Mouse (Mus musculus): ENCODE data around the gene Akap2. TPM values are rescaled to one million over a fixed set of nuclear protein-coding genes. Genes with fewer than 3 reads are reported as not detected.

Gene Akap2
- polyA plus RNA-seq, 1 experiment from 2014 or later: 33.3 TPM

DNA sequence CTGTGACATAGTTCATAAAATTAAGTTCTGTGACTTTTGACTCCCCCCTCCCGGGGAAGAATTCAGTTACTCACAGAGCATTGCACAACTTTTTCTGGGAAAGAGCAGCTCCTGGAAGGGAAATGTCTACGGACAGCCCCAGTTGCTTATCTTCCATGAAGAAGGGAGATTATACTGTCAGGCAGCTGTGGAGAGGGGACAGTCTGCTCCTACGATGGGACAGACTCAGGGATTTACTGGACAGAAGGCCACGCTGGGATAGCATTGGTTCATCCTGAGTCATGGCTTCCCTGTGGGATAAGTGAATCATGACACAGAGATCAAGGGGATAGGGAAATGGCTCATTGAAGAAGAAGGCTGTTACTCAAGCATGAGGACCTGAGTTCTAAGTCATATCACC is 121.9 kb downstream of the Akap2 start:
- no peaks in the 10 kb centered on the region for H3K9me3 ChIP-seq (replicated peaks)
- 87% methylated on average over 4 of the region's 4 CpGs for WGBS
- H3K27me3 ChIP-seq (ENCODE audit: low read depth, poor library complexity, severe bottlenecking): no peaks in the 10 kb centered on the region
- no peak overlapping the region for H3K27ac ChIP-seq
- H3K4me3 ChIP-seq: no peak overlapping the region
- no peaks in the 10 kb centered on the region for H3K36me3 ChIP-seq
- H3K4me1 ChIP-seq: peaks cover 29% of the 10 kb centered on the region
- DNase-seq (ENCODE audit: low spot score): no peak

DNA sequence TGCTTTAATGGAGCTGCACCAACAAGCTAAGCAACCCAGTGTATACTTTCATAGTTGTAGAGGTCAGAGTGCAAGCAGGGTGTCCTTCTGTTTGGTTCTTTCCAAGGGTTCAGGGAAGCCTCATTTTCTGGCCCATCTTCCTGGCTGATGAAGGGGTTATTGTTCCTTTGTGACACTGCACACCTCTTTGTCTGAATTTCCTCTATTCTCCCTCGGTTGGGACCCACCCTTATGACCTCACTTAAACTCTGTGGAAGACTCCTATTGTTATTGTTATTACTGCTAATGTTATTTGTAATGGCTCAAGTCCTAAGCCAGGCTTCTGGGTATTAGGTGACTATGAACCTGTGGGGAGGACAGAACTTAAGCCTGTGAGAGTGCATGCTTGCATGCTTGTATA is 124.5 kb downstream of the Akap2 start:
- no peaks in the 10 kb centered on the region for H3K36me3 ChIP-seq
- no peak overlapping the region for H3K27ac ChIP-seq
- no peaks in the 10 kb centered on the region for H3K27me3 ChIP-seq (ENCODE audit: low read depth, poor library complexity, severe bottlenecking)
- DNase-seq (ENCODE audit: low spot score): no peak
- peaks cover 50% of the 10 kb centered on the region for H3K4me1 ChIP-seq
- no peak overlapping the region for H3K4me3 ChIP-seq
- WGBS: 59% methylated on average over 1 of the region's 1 CpGs
- no peaks in the 10 kb centered on the region for H3K9me3 ChIP-seq (replicated peaks)

DNA sequence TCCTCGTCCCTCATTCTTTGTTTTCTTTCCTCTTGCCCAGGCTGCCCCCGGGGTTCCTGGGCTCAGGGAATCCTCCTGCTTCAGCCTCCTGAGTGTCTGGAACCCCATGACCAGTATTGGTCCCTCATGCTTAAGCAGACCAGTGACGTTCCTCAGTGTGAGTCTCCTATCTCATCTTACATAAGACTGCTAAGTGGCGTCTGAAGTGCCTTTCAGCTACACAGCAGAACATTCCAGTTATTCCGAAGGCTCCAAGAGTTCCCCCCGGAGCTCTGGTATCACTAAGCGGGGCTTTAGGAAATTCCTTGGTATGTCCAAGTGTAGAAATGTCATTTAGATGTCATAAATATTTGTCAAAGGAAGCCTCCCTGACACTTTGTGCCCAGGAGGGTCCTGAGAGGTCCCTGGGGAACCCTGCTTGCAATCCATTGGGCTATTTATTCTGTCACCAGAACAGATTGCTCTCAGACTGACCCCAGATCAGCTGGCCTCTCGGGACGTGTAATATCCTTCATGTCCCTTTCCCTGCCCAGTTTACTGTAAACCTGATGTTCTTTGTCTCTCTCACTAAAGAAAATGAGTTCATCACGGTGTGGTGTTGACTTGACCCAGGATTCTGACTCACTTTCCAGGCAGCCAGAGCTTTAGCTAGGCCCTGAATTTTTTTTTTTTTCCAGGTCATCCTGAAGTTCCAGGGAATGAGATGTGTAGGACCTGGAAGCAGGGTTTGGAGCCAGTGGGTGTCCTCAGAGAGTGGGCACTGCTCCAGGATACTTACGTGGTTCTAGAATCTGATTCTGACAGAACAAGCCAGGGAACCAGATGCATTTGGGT is 125.2 kb downstream of the Akap2 start:
- Histone ChIP-seq H3K36me3 (no peaks in the 10 kb centered on the region), H3K27me3 (ENCODE audit: low read depth, poor library complexity, severe bottlenecking) (no peaks in the 10 kb centered on the region), H3K4me1 (peaks cover 51% of the 10 kb centered on the region), H3K27ac (peak overlapping the region; percentile 15; the same call in 1 of the 2 replicates), H3K4me3 (no peak overlapping the region), H3K9me3 (replicated peaks) (no peaks in the 10 kb centered on the region)
- no peak for DNase-seq (ENCODE audit: low spot score)
- 77% methylated on average over 11 of the region's 11 CpGs for WGBS

DNA sequence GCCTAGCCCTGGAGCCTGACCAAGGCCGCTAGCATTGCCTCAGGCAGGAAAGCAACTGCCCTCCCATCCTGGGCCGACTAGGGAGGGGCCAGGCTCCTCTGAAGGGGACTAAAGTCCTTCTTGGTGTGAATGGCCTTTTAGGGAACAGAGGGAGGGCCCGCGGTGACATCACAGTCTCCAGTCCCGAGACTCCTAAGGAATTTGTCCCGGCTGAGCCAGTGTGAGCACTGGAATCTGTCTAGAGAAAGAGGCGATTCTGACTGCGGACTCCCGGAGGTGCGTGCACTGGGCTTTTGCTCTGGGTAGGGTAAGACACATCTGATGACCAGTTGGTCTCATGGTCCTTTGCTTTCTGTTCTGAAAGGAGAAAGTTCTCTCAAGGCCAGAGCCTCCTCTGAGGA is 127.6 kb downstream of the Akap2 start:
- WGBS: 0% methylated on average over 10 of the region's 10 CpGs
- DNase-seq (ENCODE audit: low spot score): peak; percentile 81
- Histone ChIP-seq H3K4me3 (peak overlapping the region; percentile 58), H3K9me3 (replicated peaks) (no peaks in the 10 kb centered on the region), H3K27ac (peak overlapping the region; percentile 94), H3K36me3 (peaks cover 12% of the 10 kb centered on the region), H3K27me3 (ENCODE audit: low read depth, poor library complexity, severe bottlenecking) (no peaks in the 10 kb centered on the region), H3K4me1 (peaks cover 69% of the 10 kb centered on the region)

DNA sequence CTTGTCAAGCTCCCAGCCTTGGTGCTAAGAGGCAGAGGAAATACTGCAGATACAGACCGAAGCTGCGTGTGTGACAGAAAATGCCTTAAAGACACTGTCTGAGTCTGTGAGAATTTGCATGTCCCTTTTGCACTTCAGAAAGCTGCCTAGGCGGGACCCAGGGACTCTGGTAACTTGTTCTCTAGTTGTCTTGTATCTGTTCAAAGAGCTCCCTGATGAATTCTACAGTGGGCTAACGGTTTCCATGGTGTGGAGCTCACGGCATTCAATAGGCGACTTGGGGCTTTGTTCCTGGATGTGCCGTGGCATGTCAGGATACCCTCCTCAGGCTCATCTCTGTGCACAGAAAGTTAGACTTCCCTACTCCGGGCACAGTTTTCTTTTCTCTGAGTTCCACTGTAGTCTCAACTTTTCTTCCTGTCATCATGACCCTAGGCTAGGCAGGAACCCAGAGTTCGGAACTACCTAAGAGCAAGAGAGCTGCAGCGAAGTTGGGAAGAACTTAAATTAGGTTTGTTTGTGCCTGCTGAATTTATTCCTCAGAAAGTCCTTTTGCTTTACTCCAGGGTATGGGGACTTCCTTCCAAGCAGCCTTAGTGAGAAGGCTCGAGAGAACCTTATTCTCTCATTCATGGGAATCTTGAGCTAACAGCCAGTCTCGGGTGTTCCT is 128.2 kb downstream of the Akap2 start:
- Histone ChIP-seq H3K27ac (peak overlapping the region; percentile 94), H3K36me3 (peaks cover 18% of the 10 kb centered on the region), H3K4me1 (peaks cover 68% of the 10 kb centered on the region), H3K9me3 (replicated peaks) (no peaks in the 10 kb centered on the region), H3K27me3 (ENCODE audit: low read depth, poor library complexity, severe bottlenecking) (no peaks in the 10 kb centered on the region), H3K4me3 (peak overlapping the region; percentile 58)
- WGBS: 19% methylated on average over 12 of the region's 12 CpGs
- peak; percentile 58 for DNase-seq (ENCODE audit: low spot score)

DNA sequence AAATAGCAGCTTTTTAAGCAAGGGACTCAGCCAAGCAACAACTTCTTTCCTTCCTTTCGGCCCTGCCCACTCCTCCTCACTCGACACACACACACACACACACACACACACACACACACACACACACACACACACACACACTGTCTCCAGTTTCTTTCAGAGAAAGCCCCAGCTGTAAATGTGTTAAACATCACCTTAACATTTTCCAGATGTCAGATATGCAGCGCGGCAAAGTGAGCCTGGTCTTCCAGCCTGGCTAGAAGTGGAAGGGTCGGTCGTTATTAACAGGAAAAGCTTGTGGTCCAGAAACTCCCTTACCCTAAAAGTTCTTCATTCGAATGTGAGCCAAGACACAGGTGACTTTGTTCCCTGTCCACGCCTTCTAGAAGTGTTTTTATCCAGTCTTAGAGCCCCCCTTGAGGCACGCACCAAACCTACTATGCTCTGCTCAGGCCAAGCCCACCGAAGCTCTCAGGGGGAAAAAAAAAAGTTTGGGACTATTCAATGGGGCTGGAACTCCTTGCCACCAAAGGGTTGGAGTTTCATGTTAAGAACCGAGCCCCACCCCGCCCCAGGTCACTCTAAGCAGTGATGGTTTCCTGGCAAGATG is 129.0 kb downstream of the Akap2 start:
- H3K4me1 ChIP-seq: peaks cover 63% of the 10 kb centered on the region
- 21% methylated on average over 11 of the region's 12 CpGs for WGBS

DNA sequence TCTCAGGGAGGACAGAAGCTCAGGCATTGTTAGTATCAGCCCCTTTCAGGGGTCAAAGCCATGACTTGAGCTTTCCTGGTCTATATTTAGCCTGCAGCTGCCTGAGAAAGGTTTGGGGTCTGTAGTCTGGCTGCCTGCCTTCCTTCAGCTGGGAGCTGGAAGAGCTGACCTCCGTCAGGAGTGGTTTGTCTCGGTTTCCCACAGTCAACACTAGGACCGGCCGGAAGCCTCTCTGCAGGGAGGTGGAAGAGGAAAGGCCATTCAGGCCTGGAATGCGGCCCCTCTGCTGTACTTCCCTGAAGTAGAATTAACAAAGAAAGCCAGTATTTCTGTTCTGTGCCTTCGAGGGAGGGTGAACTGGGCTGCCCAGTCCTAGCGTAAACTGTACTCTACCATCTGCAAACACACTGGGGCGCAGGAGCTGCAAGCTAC is 129.6 kb downstream of the Akap2 start:
- peak; percentile 70 for DNase-seq (ENCODE audit: low spot score)
- Histone ChIP-seq H3K4me3 (peak overlapping the region; percentile 58), H3K36me3 (peaks cover 24% of the 10 kb centered on the region), H3K27me3 (ENCODE audit: low read depth, poor library complexity, severe bottlenecking) (no peaks in the 10 kb centered on the region), H3K4me1 (peaks cover 68% of the 10 kb centered on the region), H3K27ac (peak overlapping the region; percentile 94), H3K9me3 (replicated peaks) (no peaks in the 10 kb centered on the region)
- WGBS: 26% methylated on average over 8 of the region's 8 CpGs

More for the DNA sequence above, 129.0 kb downstream of the Akap2 start:
- H3K4me3 ChIP-seq: peak overlapping the region; percentile 58
- no peaks in the 10 kb centered on the region for H3K27me3 ChIP-seq (ENCODE audit: low read depth, poor library complexity, severe bottlenecking)
- peak; percentile 84 for DNase-seq (ENCODE audit: low spot score)
- H3K9me3 ChIP-seq (replicated peaks): no peaks in the 10 kb centered on the region
- peak overlapping the region; percentile 94 for H3K27ac ChIP-seq
- H3K36me3 ChIP-seq: peaks cover 24% of the 10 kb centered on the region

DNA sequence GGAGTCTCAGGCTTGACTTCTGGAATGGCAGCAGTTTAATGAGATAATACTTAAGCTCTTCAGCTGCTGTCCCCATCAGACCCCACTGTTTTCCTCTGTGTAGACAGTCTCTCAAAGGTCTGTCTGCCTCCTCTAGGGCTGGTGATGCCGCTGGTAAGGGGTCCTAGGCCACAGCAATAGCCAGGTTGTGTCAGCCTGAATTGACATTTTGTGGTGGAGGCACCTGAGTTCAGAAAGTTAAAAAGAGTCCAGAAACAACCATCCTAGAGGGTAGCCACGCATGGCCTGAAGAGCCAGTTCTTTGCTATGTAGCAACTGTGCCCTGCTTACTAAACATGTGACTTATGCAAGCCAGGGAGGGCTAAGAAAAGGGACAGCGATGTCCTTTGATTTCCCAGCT is 130.2 kb downstream of the Akap2 start:
- peaks cover 24% of the 10 kb centered on the region for H3K36me3 ChIP-seq
- peak overlapping the region; percentile 58 for H3K4me3 ChIP-seq
- H3K27ac ChIP-seq: peak overlapping the region; percentile 94
- no peak for DNase-seq (ENCODE audit: low spot score)
- H3K27me3 ChIP-seq (ENCODE audit: low read depth, poor library complexity, severe bottlenecking): no peaks in the 10 kb centered on the region
- no peaks in the 10 kb centered on the region for H3K9me3 ChIP-seq (replicated peaks)
- 91% methylated on average over 3 of the region's 3 CpGs for WGBS
- H3K4me1 ChIP-seq: peaks cover 70% of the 10 kb centered on the region

DNA sequence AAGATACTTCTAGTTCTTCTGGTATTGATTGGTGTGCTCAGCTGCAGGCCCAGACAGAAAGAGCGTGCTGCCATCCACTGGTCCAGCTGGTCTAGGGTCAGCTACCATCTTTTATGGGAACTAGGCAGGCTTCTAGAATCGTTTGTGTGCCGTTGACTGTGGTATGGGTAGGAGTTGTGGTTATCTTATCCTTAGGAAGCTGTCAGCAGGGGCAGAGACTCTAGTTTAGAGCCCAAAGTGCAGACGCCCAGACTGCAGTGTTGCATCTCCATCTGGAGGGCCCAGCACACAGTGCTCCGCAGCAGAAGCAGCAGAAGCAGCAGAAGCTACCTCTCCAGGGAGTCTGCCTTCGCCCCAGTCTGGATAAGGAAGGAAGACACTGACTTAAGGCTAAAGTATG is 132.0 kb downstream of the Akap2 start:
- no peak overlapping the region for H3K27ac ChIP-seq
- H3K4me3 ChIP-seq: no peak overlapping the region
- WGBS: 83% methylated on average over 6 of the region's 6 CpGs
- no peaks in the 10 kb centered on the region for H3K9me3 ChIP-seq (replicated peaks)
- no peak for DNase-seq (ENCODE audit: low spot score)
- peaks cover 34% of the 10 kb centered on the region for H3K36me3 ChIP-seq
- H3K4me1 ChIP-seq: peaks cover 74% of the 10 kb centered on the region
- H3K27me3 ChIP-seq (ENCODE audit: low read depth, poor library complexity, severe bottlenecking): no peaks in the 10 kb centered on the region

DNA sequence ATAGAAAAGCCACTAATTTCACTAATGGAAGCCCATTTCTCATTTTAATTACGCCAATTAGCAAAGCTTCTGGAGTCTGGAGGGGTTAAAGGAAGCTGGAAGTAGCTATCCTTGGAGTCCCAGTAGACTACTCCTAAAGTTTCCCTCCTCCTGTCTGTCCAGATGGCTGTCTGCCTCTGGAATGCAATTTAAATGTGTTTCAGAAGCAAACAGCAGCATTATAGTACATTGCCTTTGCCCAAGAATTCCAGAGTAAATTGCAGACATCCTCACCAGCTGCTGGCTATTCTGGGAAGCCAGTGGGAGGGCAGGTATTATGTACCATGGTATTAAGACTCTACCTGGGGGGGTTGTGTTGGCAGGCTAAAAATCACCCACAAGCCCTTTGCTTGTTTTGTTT is 134.3 kb downstream of the Akap2 start:
- Histone ChIP-seq H3K27ac (peak overlapping the region; percentile 38; the same call in 1 of the 2 replicates), H3K4me1 (peaks cover 52% of the 10 kb centered on the region), H3K27me3 (ENCODE audit: low read depth, poor library complexity, severe bottlenecking) (no peaks in the 10 kb centered on the region), H3K9me3 (replicated peaks) (no peaks in the 10 kb centered on the region), H3K4me3 (no peak overlapping the region), H3K36me3 (peaks cover 57% of the 10 kb centered on the region)
- no peak for DNase-seq (ENCODE audit: low spot score)
- 82% methylated on average over 1 of the region's 1 CpGs for WGBS

DNA sequence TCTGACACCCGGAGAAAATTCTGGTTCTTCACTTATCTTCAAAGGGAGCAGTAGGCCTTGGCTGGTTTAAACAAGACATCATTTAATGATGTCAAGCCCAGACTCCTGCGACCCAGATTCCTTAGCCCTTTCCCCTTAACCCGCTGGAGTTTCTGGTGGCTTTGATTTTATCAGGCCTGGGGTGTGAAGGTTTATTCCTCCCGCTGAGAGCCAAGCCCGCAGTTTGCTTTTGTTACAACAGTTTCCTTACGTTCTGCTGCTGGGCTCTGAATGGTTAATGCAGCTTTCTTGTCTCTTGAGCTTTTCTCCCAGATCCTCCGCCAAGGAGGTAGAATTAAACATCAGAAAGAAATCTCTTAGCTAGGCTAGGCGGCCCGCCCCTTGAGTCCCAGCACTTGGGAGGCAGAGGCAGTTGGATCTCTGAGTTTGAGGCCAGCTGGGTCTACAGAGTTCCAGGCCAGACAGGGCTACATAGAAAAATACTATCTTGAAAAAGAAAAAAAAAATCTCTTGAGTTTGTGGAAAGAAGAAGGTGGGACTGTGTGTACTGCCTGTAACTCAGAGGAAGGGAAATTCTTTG is 135.1 kb downstream of the Akap2 start:
- H3K4me3 ChIP-seq: no peak overlapping the region
- no peak for DNase-seq (ENCODE audit: low spot score)
- WGBS: 20% methylated on average over 9 of the region's 9 CpGs
- peak overlapping the region; percentile 21 for H3K27ac ChIP-seq
- no peaks in the 10 kb centered on the region for H3K27me3 ChIP-seq (ENCODE audit: low read depth, poor library complexity, severe bottlenecking)
- H3K9me3 ChIP-seq (replicated peaks): no peaks in the 10 kb centered on the region
- H3K36me3 ChIP-seq: peaks cover 65% of the 10 kb centered on the region
- peaks cover 44% of the 10 kb centered on the region for H3K4me1 ChIP-seq

DNA sequence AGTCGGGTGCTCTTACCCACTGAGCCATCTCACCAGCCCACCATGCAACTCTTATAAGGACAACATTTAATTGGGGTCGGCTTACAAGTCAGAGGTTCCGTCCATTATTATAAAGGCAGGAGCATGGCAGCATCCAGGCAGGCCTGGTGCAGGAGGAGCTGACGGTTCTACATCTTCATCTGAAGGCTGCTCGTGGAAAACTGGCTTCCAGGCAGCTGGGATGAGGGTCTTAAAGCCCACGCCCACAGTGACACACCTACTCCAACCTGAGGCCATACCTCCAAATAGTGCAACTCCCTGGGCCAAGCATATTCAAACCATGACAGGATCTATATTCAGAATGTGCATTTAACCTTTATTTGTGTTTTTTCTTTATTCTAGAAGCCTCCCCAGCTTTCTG is 136.7 kb downstream of the Akap2 start:
- WGBS: 86% methylated on average over 6 of the region's 6 CpGs
- H3K4me3 ChIP-seq: no peak overlapping the region
- peaks cover 77% of the 10 kb centered on the region for H3K36me3 ChIP-seq
- H3K27ac ChIP-seq: no peak overlapping the region
- H3K27me3 ChIP-seq (ENCODE audit: low read depth, poor library complexity, severe bottlenecking): no peaks in the 10 kb centered on the region
- DNase-seq (ENCODE audit: low spot score): no peak
- no peaks in the 10 kb centered on the region for H3K9me3 ChIP-seq (replicated peaks)
- peaks cover 28% of the 10 kb centered on the region for H3K4me1 ChIP-seq

All from limb, embryonic 10.5 days (tissue).